Mouse (Mus musculus) adrenal gland, postnatal 0 days (tissue): Measurements from ENCODE around the gene Tnfrsf12a. TPM values are rescaled to one million over a fixed set of nuclear protein-coding genes. Genes with fewer than 3 reads are reported as not detected.

Source experiments
- polyA plus RNA-seq: library from polyadenylated mRNA; unstranded; fragments of >200 nt; fragmentation: Nextera tagmentation; extraction: Ambion mirVana; gene quantifications from 2 replicates; pipeline ENCODE4 v1.2.1, GENCODE M21; 2015

Tnfrsf12a gene
- 61.5 and 84.3 TPM in 2 replicates for polyA plus RNA-seq

GRCm38 (mm10) chr17:23677236-23677679, at the start of gene Tnfrsf12a:
Gene Tnfrsf12a (minus strand): TSS chr17:23677468.

GRCm38 (mm10) chr17:23725999-23726757, 48.9 kb upstream of the Tnfrsf12a start, which contains the start of gene Pkmyt1:
Gene Pkmyt1 (plus strand): TSS chr17:23726336.

GRCm38 (mm10) chr17:23722376-23723125, 45.3 kb upstream of the Tnfrsf12a start, which contains the start of gene 1520401A03Rik:
Gene 1520401A03Rik (minus strand): TSS chr17:23722783.

DNA sequence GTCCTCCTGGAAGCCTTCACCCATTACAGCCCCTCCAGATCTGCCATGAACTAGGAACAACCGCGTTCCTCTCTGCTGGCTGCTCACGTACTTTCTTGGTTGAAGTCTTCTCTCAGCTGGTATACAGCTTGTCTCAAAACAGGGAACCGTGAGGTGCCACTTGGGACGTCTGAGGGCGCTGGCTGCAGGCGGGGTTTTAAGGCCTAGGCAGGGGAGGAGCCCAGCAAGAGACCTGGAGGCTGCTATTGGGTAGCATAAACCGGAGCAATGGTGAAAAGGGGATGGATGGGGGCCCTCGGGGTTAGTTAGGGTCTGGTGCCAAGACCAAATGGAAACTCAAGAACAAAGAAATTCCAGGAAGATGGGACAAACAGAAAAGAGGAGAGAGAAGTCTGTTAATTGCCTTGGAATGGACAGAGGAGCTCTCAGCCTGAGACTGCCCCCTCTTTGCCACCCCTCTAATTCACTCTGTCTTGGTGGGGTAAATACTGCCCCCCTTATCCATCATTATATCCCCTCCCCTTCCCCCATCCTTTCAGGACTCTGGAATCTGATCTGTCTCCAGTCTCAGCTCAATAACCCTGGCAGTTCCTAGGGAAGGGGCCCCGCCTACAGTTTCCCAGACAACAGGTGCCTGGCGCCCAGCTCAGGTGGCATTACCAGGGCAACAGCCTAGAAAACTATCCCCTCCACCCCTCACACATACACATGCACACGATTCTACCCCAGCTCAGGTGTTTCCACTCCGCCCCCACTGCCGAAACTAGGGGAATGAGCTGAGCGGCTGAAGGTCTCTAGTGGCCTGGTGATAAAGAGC, 6.8 kb upstream of the Tnfrsf12a start, which contains the start of gene Cldn9:
Gene Cldn9, minus strand, starts transcription at position 171 of the 817 bp plus-strand sequence.

GRCm38 (mm10) chr17:23679127-23679835, 2.0 kb upstream of the Tnfrsf12a start, which contains the start of gene Cldn6:
Gene Cldn6 (plus strand): TSS chr17:23679249.

GRCm38 (mm10) chr17:23673424-23674073, 3.7 kb downstream of the Tnfrsf12a start, which contains the start of the genes Hcfc1r1 and Thoc6:
Gene Hcfc1r1 (plus strand): TSS chr17:23673596.
Gene Thoc6 (minus strand): TSS chr17:23673882.

GRCm38 (mm10) chr17:23660117-23660875, 17.0 kb downstream of the Tnfrsf12a start, which contains the start of gene Bicdl2:
Gene Bicdl2 (plus strand): TSS chr17:23660506.

GRCm38 (mm10) chr17:23644613-23645495, 32.4 kb downstream of the Tnfrsf12a start, which contains the start of gene Mmp25:
Gene Mmp25 (minus strand): TSS chr17:23645277.

Other genes with a start within 250 kb of the Tnfrsf12a start
- gene Vmn2r117, start 197.8 kb downstream of the Tnfrsf12a start, polyA plus RNA-seq: not detected in 2 replicates
- 13.5 and 13.7 TPM in 2 replicates for gene Zfp213, start 113.2 kb downstream of the Tnfrsf12a start, polyA plus RNA-seq
- 10.3 and 13.2 TPM in 2 replicates for gene Zfp13, start 78.0 kb downstream of the Tnfrsf12a start, polyA plus RNA-seq
- gene Zscan10, start 76.6 kb downstream of the Tnfrsf12a start, polyA plus RNA-seq: not detected in 2 replicates
- gene Mmp25, start 32.2 kb downstream of the Tnfrsf12a start, polyA plus RNA-seq: 0.25 and 0.30 TPM in 2 replicates
- 0.30 TPM in 1 of 2 replicates, not detected in the other for gene Bicdl2, start 17.0 kb downstream of the Tnfrsf12a start, polyA plus RNA-seq
- gene Hcfc1r1, start 3.9 kb downstream of the Tnfrsf12a start, polyA plus RNA-seq: 122 and 166 TPM in 2 replicates
- gene Thoc6, start 3.6 kb downstream of the Tnfrsf12a start, polyA plus RNA-seq: 19.0 and 25.0 TPM in 2 replicates
- gene Cldn6, start 1.8 kb upstream of the Tnfrsf12a start, polyA plus RNA-seq: 0.36 and 3.4 TPM in 2 replicates
- gene Cldn9, start 6.6 kb upstream of the Tnfrsf12a start, polyA plus RNA-seq: 1.0 and 3.0 TPM in 2 replicates
- gene 1520401A03Rik, start 45.3 kb upstream of the Tnfrsf12a start, polyA plus RNA-seq: 1.2 and 3.5 TPM in 2 replicates
- 12.8 and 16.6 TPM in 2 replicates for gene Pkmyt1, start 48.9 kb upstream of the Tnfrsf12a start, polyA plus RNA-seq
- gene Paqr4, start 63.4 kb upstream of the Tnfrsf12a start, polyA plus RNA-seq: 17.0 and 21.6 TPM in 2 replicates
- gene Kremen2, start 68.4 kb upstream of the Tnfrsf12a start, polyA plus RNA-seq: 0.19 and 0.54 TPM in 2 replicates
- gene Flywch1, start 94.1 kb upstream of the Tnfrsf12a start, polyA plus RNA-seq: 51.5 and 54.6 TPM in 2 replicates
- gene Flywch2, start 108.6 kb upstream of the Tnfrsf12a start, polyA plus RNA-seq: 28.8 and 51.4 TPM in 2 replicates
- gene Srrm2, start 113.1 kb upstream of the Tnfrsf12a start, polyA plus RNA-seq: 291 and 447 TPM in 2 replicates
- gene Elob, start 151.7 kb upstream of the Tnfrsf12a start, polyA plus RNA-seq: 1,156 and 1,274 TPM in 2 replicates
- gene Prss33, start 158.6 kb upstream of the Tnfrsf12a start, polyA plus RNA-seq: not detected in 2 replicates
- not detected in 2 replicates for gene Prss32, start 166.4 kb upstream of the Tnfrsf12a start, polyA plus RNA-seq
- gene Prss41, start 166.7 kb upstream of the Tnfrsf12a start, polyA plus RNA-seq: 0.52 and 0.57 TPM in 2 replicates
- gene Prss21, start 190.6 kb upstream of the Tnfrsf12a start, polyA plus RNA-seq: not detected in 2 replicates
- gene Dcpp1, start 203.4 kb upstream of the Tnfrsf12a start, polyA plus RNA-seq: not detected in 2 replicates
- gene Dcpp2, start 203.4 kb upstream of the Tnfrsf12a start, polyA plus RNA-seq: not detected in 2 replicates
- gene Dcpp3, start 240.0 kb upstream of the Tnfrsf12a start, polyA plus RNA-seq: not detected in 2 replicates